Mouse (Mus musculus) lung, postnatal 0 days (tissue): ENCODE measurements around the gene Camk2g.

Experiments
- CTCF ChIP-seq: IDR thresholded peaks from 2 replicates; pipeline ENCODE4 v1.5.1; 2016; ENCODE audit warnings: antibody characterized with exemption, mild to moderate bottlenecking
- EP300 ChIP-seq: IDR thresholded peaks from 2 replicates; pipeline ENCODE4 v1.6.1; 2016; ENCODE audit warnings: antibody characterized with exemption, mild to moderate bottlenecking, control low read depth

DNA sequence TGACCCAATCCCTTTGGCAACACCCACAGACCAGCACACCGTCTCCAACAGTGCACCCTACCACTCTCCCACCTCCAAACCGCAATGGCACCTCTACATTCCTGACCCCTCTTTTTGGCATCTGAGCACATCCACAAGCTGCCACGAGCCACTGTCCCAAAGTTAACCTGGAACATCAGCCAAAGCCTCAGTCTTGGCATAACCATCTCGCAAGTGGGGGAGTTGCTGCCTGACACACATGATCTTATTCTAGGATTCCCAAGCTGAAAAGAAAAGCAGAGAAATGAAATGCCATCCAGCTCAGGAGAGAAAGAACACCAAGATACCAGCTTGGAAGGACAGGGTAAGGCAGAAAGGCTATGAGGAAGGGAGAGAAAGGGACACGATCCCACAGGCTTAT lies 3.4 kb downstream of the Camk2g start:
- TF ChIP-seq CTCF (no peak), EP300 (no peak)
